Mouse (Mus musculus) lung, postnatal 0 days (tissue): Measurements from ENCODE around the gene Thsd7a.

Source experiments
- CTCF ChIP-seq: IDR thresholded peaks from 2 replicates; pipeline ENCODE4 v1.5.1; 2016; ENCODE audit warnings: antibody characterized with exemption, mild to moderate bottlenecking
- EP300 ChIP-seq: IDR thresholded peaks from 2 replicates; pipeline ENCODE4 v1.6.1; 2016; ENCODE audit warnings: antibody characterized with exemption, mild to moderate bottlenecking, control low read depth

DNA sequence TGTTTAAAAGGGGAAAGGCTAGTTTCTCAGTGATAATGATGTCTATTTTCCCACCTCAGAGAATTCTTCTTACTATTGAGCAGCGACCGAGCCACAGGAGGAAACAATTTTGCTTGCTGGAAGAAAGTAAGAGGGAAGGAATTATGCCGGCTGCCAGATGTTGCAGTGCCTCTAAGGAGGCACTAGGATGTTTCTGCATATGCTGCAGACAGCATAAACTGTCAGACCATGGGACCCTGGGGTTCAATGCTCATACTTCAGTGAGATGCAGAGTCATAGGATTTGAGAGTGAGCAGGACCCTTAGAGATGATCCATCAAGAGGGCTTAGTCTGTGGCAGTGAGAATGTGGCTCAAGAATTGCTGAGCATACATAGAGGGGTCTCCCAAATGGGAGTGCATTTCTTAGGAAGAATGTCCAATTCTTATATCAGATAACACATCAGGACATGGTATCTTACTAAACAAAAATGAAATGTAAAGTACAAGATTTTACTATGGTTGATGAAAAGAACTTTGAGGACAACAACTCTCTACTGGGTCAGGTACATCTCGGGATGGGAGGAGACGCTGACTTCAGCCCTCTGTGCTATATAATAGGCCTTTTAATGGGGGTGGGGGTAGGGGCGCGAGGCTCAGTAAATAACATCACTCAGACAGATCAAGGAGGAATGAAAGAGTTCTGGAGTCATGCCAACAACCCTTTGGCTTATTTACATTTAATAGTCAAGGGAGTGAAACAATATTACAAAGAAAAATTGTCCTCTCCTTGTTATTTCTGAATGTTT, 281.7 kb downstream of the Thsd7a start:
- TF ChIP-seq EP300 (no peak), CTCF (no peak)
